Mouse (Mus musculus): Measurements from ENCODE around the gene Cxadr. TPM values are rescaled to one million over a fixed set of nuclear protein-coding genes. Genes with fewer than 3 reads are reported as not detected.

Cxadr gene
- polyA plus RNA-seq, 1 experiment from 2014 or later, result 35.9 TPM

- Histone ChIP-seq H3K9me3 (ENCODE audit: control insufficient read depth, low read length) (no peaks in the 10 kb centered on the region), H3K27ac (ENCODE audit: low read depth) (no peak overlapping the region), H3K9ac (ENCODE audit: low read length) (no peak overlapping the region), H3K4me2 (ENCODE audit: low read length) (no peak overlapping the region), H3K36me3 (ENCODE audit: control insufficient read depth, insufficient read depth, low read length) (no peaks in the 10 kb centered on the region), H3K4me3 (ENCODE audit: low read depth, low read length) (no peak overlapping the region), H3K27me3 (replicated peaks; ENCODE audit: control insufficient read depth, insufficient read depth, low read length) (no peaks in the 10 kb centered on the region), H3K4me1 (replicated peaks; ENCODE audit: control insufficient read depth, insufficient read depth, low read length) (peaks cover 7% of the 10 kb centered on the region; the same call in 1 of the 2 replicates)
- WGBS, result 82% methylated on average over 6 of the region's 6 CpGs
- no peak for ATAC-seq (replicated peaks; ENCODE audit: low FRiP score, low TSS enrichment, low read depth)
- DNase-seq (ENCODE audit: low spot score), result no peak
These were observed 12.7 kb downstream of the Cxadr start for GRCm38 (mm10) chr16:78314026-78314425.

- H3K9ac ChIP-seq (ENCODE audit: low read length), result no peak overlapping the region
- H3K4me2 ChIP-seq (ENCODE audit: low read length), result no peak overlapping the region
- H3K27ac ChIP-seq (ENCODE audit: low read depth), result no peak overlapping the region
- ATAC-seq (replicated peaks; ENCODE audit: low FRiP score, low TSS enrichment, low read depth), result no peak
- WGBS, result 86% methylated on average over 9 of the region's 9 CpGs
- no peak for DNase-seq (ENCODE audit: low spot score)
- no peaks in the 10 kb centered on the region for H3K36me3 ChIP-seq (ENCODE audit: control insufficient read depth, insufficient read depth, low read length)
- H3K4me3 ChIP-seq (ENCODE audit: low read depth, low read length), result no peak overlapping the region
- H3K4me1 ChIP-seq (replicated peaks; ENCODE audit: control insufficient read depth, insufficient read depth, low read length), result peaks cover 11% of the 10 kb centered on the region
- H3K9me3 ChIP-seq (ENCODE audit: control insufficient read depth, low read length), result no peaks in the 10 kb centered on the region
- no peaks in the 10 kb centered on the region for H3K27me3 ChIP-seq (replicated peaks; ENCODE audit: control insufficient read depth, insufficient read depth, low read length)
These were observed 15.6 kb downstream of the Cxadr start for GRCm38 (mm10) chr16:78316849-78317248.

GRCm38 (mm10) chr16:78317960-78318359, 16.7 kb downstream of the Cxadr start:
- H3K4me3 ChIP-seq (ENCODE audit: low read depth, low read length), result no peak overlapping the region
- H3K27me3 ChIP-seq (replicated peaks; ENCODE audit: control insufficient read depth, insufficient read depth, low read length), result no peaks in the 10 kb centered on the region
- no peak overlapping the region for H3K4me2 ChIP-seq (ENCODE audit: low read length)
- peak; percentile 79 for ATAC-seq (replicated peaks; ENCODE audit: low FRiP score, low TSS enrichment, low read depth)
- peaks cover 20% of the 10 kb centered on the region for H3K4me1 ChIP-seq (replicated peaks; ENCODE audit: control insufficient read depth, insufficient read depth, low read length)
- no peaks in the 10 kb centered on the region for H3K9me3 ChIP-seq (ENCODE audit: control insufficient read depth, low read length)
- 45% methylated on average over 7 of the region's 7 CpGs for WGBS
- no peak overlapping the region for H3K9ac ChIP-seq (ENCODE audit: low read length)
- no peaks in the 10 kb centered on the region for H3K36me3 ChIP-seq (ENCODE audit: control insufficient read depth, insufficient read depth, low read length)
- no peak for DNase-seq (ENCODE audit: low spot score)
- H3K27ac ChIP-seq (ENCODE audit: low read depth), result no peak overlapping the region

GRCm38 (mm10) chr16:78319711-78320110, 18.4 kb downstream of the Cxadr start:
- Histone ChIP-seq H3K9ac (ENCODE audit: low read length) (no peak overlapping the region), H3K9me3 (ENCODE audit: control insufficient read depth, low read length) (no peaks in the 10 kb centered on the region), H3K4me1 (replicated peaks; ENCODE audit: control insufficient read depth, insufficient read depth, low read length) (peaks cover 15% of the 10 kb centered on the region), H3K4me3 (ENCODE audit: low read depth, low read length) (no peak overlapping the region), H3K4me2 (ENCODE audit: low read length) (no peak overlapping the region), H3K36me3 (ENCODE audit: control insufficient read depth, insufficient read depth, low read length) (no peaks in the 10 kb centered on the region), H3K27me3 (replicated peaks; ENCODE audit: control insufficient read depth, insufficient read depth, low read length) (no peaks in the 10 kb centered on the region), H3K27ac (ENCODE audit: low read depth) (no peak overlapping the region)
- ATAC-seq (replicated peaks; ENCODE audit: low FRiP score, low TSS enrichment, low read depth), result no peak
- DNase-seq (ENCODE audit: low spot score), result no peak
- WGBS, result 79% methylated on average over 7 of the region's 7 CpGs

- no peaks in the 10 kb centered on the region for H3K36me3 ChIP-seq (ENCODE audit: control insufficient read depth, insufficient read depth, low read length)
- no peaks in the 10 kb centered on the region for H3K27me3 ChIP-seq (replicated peaks; ENCODE audit: control insufficient read depth, insufficient read depth, low read length)
- no peak for ATAC-seq (replicated peaks; ENCODE audit: low FRiP score, low TSS enrichment, low read depth)
- H3K4me1 ChIP-seq (replicated peaks; ENCODE audit: control insufficient read depth, insufficient read depth, low read length), result peaks cover 15% of the 10 kb centered on the region
- H3K27ac ChIP-seq (ENCODE audit: low read depth), result no peak overlapping the region
- H3K4me2 ChIP-seq (ENCODE audit: low read length), result peak overlapping the region; percentile 28
- no peak overlapping the region for H3K4me3 ChIP-seq (ENCODE audit: low read depth, low read length)
- no peak overlapping the region for H3K9ac ChIP-seq (ENCODE audit: low read length)
- 14% methylated on average over 7 of the region's 7 CpGs for WGBS
- H3K9me3 ChIP-seq (ENCODE audit: control insufficient read depth, low read length), result no peaks in the 10 kb centered on the region
- DNase-seq (ENCODE audit: low spot score), result no peak
These were observed 20.3 kb downstream of the Cxadr start for GRCm38 (mm10) chr16:78321559-78321958.

- ATAC-seq (replicated peaks; ENCODE audit: low FRiP score, low TSS enrichment, low read depth) (no peak), DNase-seq (ENCODE audit: low spot score) (no peak)
- peaks cover 4% of the 10 kb centered on the region; the same call in 1 of the 2 replicates for H3K36me3 ChIP-seq (ENCODE audit: control insufficient read depth, insufficient read depth, low read length)
- H3K9me3 ChIP-seq (ENCODE audit: control insufficient read depth, low read length), result no peaks in the 10 kb centered on the region
- 29% methylated on average over 7 of the region's 7 CpGs for WGBS
- no peak overlapping the region for H3K27ac ChIP-seq (ENCODE audit: low read depth)
- H3K4me3 ChIP-seq (ENCODE audit: low read depth, low read length), result no peak overlapping the region
- H3K9ac ChIP-seq (ENCODE audit: low read length), result no peak overlapping the region
- H3K4me1 ChIP-seq (replicated peaks; ENCODE audit: control insufficient read depth, insufficient read depth, low read length), result peaks cover 15% of the 10 kb centered on the region
- no peaks in the 10 kb centered on the region for H3K27me3 ChIP-seq (replicated peaks; ENCODE audit: control insufficient read depth, insufficient read depth, low read length)
- 0 out of 2 replicates have a peak overlapping the region, but pooled peaks have one; percentile 28 for H3K4me2 ChIP-seq (ENCODE audit: low read length)
These were observed 20.9 kb downstream of the Cxadr start for GRCm38 (mm10) chr16:78322140-78322539.

- peak overlapping the region; percentile 18; the same call in 1 of the 2 replicates for H3K4me2 ChIP-seq (ENCODE audit: low read length)
- no peak overlapping the region for H3K9ac ChIP-seq (ENCODE audit: low read length)
- ATAC-seq (replicated peaks; ENCODE audit: low FRiP score, low TSS enrichment, low read depth) (0 out of 2 replicates have a peak, but pooled peaks have one; percentile 32), DNase-seq (ENCODE audit: low spot score) (no peak)
- H3K27ac ChIP-seq (ENCODE audit: low read depth), result no peak overlapping the region
- H3K36me3 ChIP-seq (ENCODE audit: control insufficient read depth, insufficient read depth, low read length), result peaks cover 13% of the 10 kb centered on the region
- H3K27me3 ChIP-seq (replicated peaks; ENCODE audit: control insufficient read depth, insufficient read depth, low read length), result no peaks in the 10 kb centered on the region
- no peaks in the 10 kb centered on the region for H3K9me3 ChIP-seq (ENCODE audit: control insufficient read depth, low read length)
- no peak overlapping the region for H3K4me3 ChIP-seq (ENCODE audit: low read depth, low read length)
- H3K4me1 ChIP-seq (replicated peaks; ENCODE audit: control insufficient read depth, insufficient read depth, low read length), result peaks cover 13% of the 10 kb centered on the region; the same call in 1 of the 2 replicates
- WGBS, result 55% methylated on average over 27 of the region's 27 CpGs
These were observed 24.9 kb downstream of the Cxadr start for GRCm38 (mm10) chr16:78325972-78326848.

- H3K4me2 ChIP-seq (ENCODE audit: low read length), result no peak overlapping the region
- ATAC-seq (replicated peaks; ENCODE audit: low FRiP score, low TSS enrichment, low read depth) (no peak), DNase-seq (ENCODE audit: low spot score) (no peak)
- no peaks in the 10 kb centered on the region for H3K9me3 ChIP-seq (ENCODE audit: control insufficient read depth, low read length)
- no peak overlapping the region for H3K27ac ChIP-seq (ENCODE audit: low read depth)
- H3K4me1 ChIP-seq (replicated peaks; ENCODE audit: control insufficient read depth, insufficient read depth, low read length), result peaks cover 3% of the 10 kb centered on the region; the same call in 1 of the 2 replicates
- H3K27me3 ChIP-seq (replicated peaks; ENCODE audit: control insufficient read depth, insufficient read depth, low read length), result no peaks in the 10 kb centered on the region
- no peak overlapping the region for H3K9ac ChIP-seq (ENCODE audit: low read length)
- peaks cover 13% of the 10 kb centered on the region for H3K36me3 ChIP-seq (ENCODE audit: control insufficient read depth, insufficient read depth, low read length)
- no peak overlapping the region for H3K4me3 ChIP-seq (ENCODE audit: low read depth, low read length)
- WGBS, result 89% methylated on average over 7 of the region's 7 CpGs
These were observed 26.3 kb downstream of the Cxadr start for GRCm38 (mm10) chr16:78327562-78327961.
